Mouse (Mus musculus) heart, postnatal 0 days (tissue): ENCODE measurements around the gene Unc45a. TPM values are rescaled to one million over a fixed set of nuclear protein-coding genes. Genes with fewer than 3 reads are reported as not detected.

Experiments
- ATAC-seq: fragments of 200-750 bp; cut with Nextera tagmentation; 2 replicates; pipeline ENCODE4 v1.8.0; 2017; ENCODE audit warnings: low read depth, moderate number of reproducible peaks, moderate library complexity; ENCODE audit not compliant: insufficient read depth
- DNase-seq: peaks from one replicate; pipeline ENCODE4 v3.0.0-alpha.2; 2016; ENCODE audit warnings: low spot score
- H3K27ac ChIP-seq: fragments of 300-500 bp; sonication (generic); 2 replicates; pipeline ENCODE4 v1.5.1; 2014; ENCODE audit warnings: low read depth, mild to moderate bottlenecking
- H3K27me3 ChIP-seq: fragments of 300-500 bp; sonication (generic); 2 replicates; pipeline ENCODE4 v1.6.1; 2014; ENCODE audit warnings: low read length, mixed read lengths; ENCODE audit not compliant: control insufficient read depth, insufficient read depth
- H3K36me3 ChIP-seq: fragments of 300-500 bp; sonication (generic); replicated peaks from 2 replicates; pipeline ENCODE4 v1.6.1; 2014; ENCODE audit warnings: low read length, mixed read lengths; ENCODE audit not compliant: control insufficient read depth, insufficient read depth
- H3K4me1 ChIP-seq: fragments of 300-500 bp; sonication (generic); 2 replicates; pipeline ENCODE4 v1.6.1; 2014; ENCODE audit warnings: antibody characterized with exemption; ENCODE audit not compliant: control insufficient read depth, insufficient read depth
- H3K4me2 ChIP-seq: fragments of 300-500 bp; sonication (generic); 2 replicates; pipeline ENCODE4 v1.6.1; 2014; ENCODE audit warnings: low read depth, mild to moderate bottlenecking, low read length, moderate library complexity
- H3K4me3 ChIP-seq: fragments of 300-500 bp; sonication (generic); 2 replicates; pipeline ENCODE4 v1.5.1; 2014; ENCODE audit warnings: low read depth, low read length
- H3K9ac ChIP-seq: fragments of 300-500 bp; sonication (generic); replicated peaks from 2 replicates; pipeline ENCODE4 v1.6.1; 2014; ENCODE audit warnings: low read depth, low read length, mixed read lengths
- H3K9me3 ChIP-seq: fragments of 300-500 bp; sonication (generic); replicated peaks from 2 replicates; pipeline ENCODE4 v1.6.1; 2016; ENCODE audit warnings: low read length; ENCODE audit not compliant: control insufficient read depth
- CTCF ChIP-seq: IDR thresholded peaks from 2 replicates; pipeline ENCODE4 v1.5.1; 2016; ENCODE audit warnings: antibody characterized with exemption, control low read depth, low read depth
- EP300 ChIP-seq: IDR thresholded peaks from 2 replicates; pipeline ENCODE4 v1.6.1; 2016; ENCODE audit warnings: antibody characterized with exemption, low read depth
- WGBS: fragments of 180-500 bp; shearing (Covaris S2); extraction: QIAGEN DNeasy Blood & Tissue Kit; methylation state at CpG from one replicate; pipeline ENCODE4 v1.1.7; 2014; 5-methylcytosine and 5-hydroxymethylcytosine counted together
- polyA plus RNA-seq: library from polyadenylated mRNA; unstranded; fragments of >200 nt; fragmentation: Nextera tagmentation; extraction: Ambion mirVana; gene quantifications from 2 replicates; pipeline ENCODE4 v1.2.1, GENCODE M21; 2015
- total RNA-seq: library from RNA; depleted of rRNA; stranded (reverse); fragments of >200 nt; gene quantifications from 2 replicates; pipeline ENCODE4 v1.2.3, GENCODE M21; 2014; ENCODE audit warnings: low replicate concordance

Gene Unc45a
- total and polyA plus RNA-seq, 2 experiments from 2014 or later, result 12.5 to 44.5 TPM

GRCm38 (mm10) chr7:80367232-80367631 lies 26.4 kb upstream of the Unc45a start:
- H3K9ac ChIP-seq, result no peak overlapping the region
- no peak overlapping the region for H3K4me2 ChIP-seq
- H3K27me3 ChIP-seq, result no peaks in the 10 kb centered on the region
- 0 out of 2 replicates have a peak, but pooled peaks cover 10% of the 10 kb centered on the region for H3K4me1 ChIP-seq
- WGBS, result 95% methylated on average over 7 of the region's 7 CpGs
- H3K4me3 ChIP-seq, result no peak overlapping the region
- H3K36me3 ChIP-seq, result peaks cover 53% of the 10 kb centered on the region
- no peak for DNase-seq
- TF ChIP-seq EP300, result no peak
- no peak for TF ChIP-seq CTCF
- ATAC-seq, result no peak
- H3K9me3 ChIP-seq, result no peaks in the 10 kb centered on the region
- H3K27ac ChIP-seq, result no peak overlapping the region

GRCm38 (mm10) chr7:80365759-80366158 lies 25.0 kb upstream of the Unc45a start:
- Histone ChIP-seq H3K4me3 (no peak overlapping the region), H3K9ac (no peak overlapping the region), H3K4me1 (0 out of 2 replicates have a peak, but pooled peaks cover 10% of the 10 kb centered on the region), H3K27me3 (no peaks in the 10 kb centered on the region), H3K36me3 (peaks cover 68% of the 10 kb centered on the region), H3K4me2 (no peak overlapping the region), H3K9me3 (no peaks in the 10 kb centered on the region), H3K27ac (no peak overlapping the region)
- WGBS, result 27% methylated on average over 2 of the region's 2 CpGs
- no peak for DNase-seq
- no peak for TF ChIP-seq EP300
- TF ChIP-seq CTCF, result no peak
- ATAC-seq, result no peak

GRCm38 (mm10) chr7:80360435-80360834 lies 19.6 kb upstream of the Unc45a start:
- no peak overlapping the region for H3K27ac ChIP-seq
- H3K4me2 ChIP-seq, result no peak overlapping the region
- no peaks in the 10 kb centered on the region for H3K9me3 ChIP-seq
- no peak for DNase-seq
- H3K36me3 ChIP-seq, result peaks cover 88% of the 10 kb centered on the region
- H3K4me1 ChIP-seq, result no peaks in the 10 kb centered on the region
- 48% methylated on average over 3 of the region's 3 CpGs for WGBS
- no peak for TF ChIP-seq CTCF
- no peak overlapping the region for H3K4me3 ChIP-seq
- no peak overlapping the region for H3K9ac ChIP-seq
- ATAC-seq, result no peak
- no peaks in the 10 kb centered on the region for H3K27me3 ChIP-seq

DNA sequence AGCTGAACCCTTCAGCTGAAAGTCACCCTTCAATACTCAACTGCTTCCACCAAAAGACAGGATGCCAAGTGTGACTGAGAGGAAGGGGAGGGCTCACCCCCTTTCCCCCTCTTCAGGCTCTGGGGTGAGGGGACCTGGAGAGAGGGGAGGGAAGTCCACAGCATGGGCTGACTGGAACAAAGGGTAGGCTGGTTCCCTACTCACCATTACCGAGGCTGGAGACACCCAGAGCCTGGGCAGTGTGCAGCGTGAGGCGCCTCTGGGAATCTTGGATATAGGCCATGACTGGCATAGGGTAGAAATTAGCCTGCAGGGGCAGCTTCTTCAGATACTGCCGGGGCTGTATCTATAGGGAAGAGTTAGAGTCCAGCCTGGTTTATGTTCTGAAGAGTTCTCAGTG lies 17.2 kb upstream of the Unc45a start:
- Histone ChIP-seq H3K27me3 (no peaks in the 10 kb centered on the region), H3K27ac (no peak overlapping the region), H3K4me1 (no peaks in the 10 kb centered on the region), H3K9ac (0 out of 2 replicates have a peak overlapping the region, but pooled peaks have one; percentile 26), H3K36me3 (peaks cover 86% of the 10 kb centered on the region), H3K4me2 (no peak overlapping the region), H3K4me3 (no peak overlapping the region), H3K9me3 (no peaks in the 10 kb centered on the region)
- DNase-seq (no peak), ATAC-seq (no peak)
- WGBS, result 37% methylated on average over 4 of the region's 4 CpGs
- TF ChIP-seq CTCF (no peak), EP300 (no peak)

DNA sequence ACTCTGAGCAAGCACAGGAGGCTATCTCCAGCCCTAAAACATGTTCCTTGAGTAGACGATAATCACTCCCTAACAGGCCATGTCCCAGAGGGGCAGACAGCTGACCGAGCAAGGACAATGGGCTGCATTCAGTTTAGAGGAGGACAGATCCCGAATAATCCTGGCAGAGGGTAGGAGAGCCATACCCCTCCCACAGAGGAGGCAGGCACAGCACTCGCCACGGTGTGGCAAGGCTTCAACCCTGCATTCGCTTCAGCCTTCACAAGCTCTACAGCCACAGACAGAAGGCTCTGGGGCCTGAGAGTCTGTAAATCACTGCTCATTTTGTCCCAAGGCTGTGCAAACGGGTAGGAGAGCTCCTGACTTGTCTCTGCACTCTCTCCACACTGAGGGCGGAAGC lies 16.4 kb upstream of the Unc45a start:
- Histone ChIP-seq H3K4me3 (no peak overlapping the region), H3K27me3 (no peaks in the 10 kb centered on the region), H3K4me2 (no peak overlapping the region), H3K9ac (no peak overlapping the region), H3K4me1 (no peaks in the 10 kb centered on the region), H3K9me3 (no peaks in the 10 kb centered on the region), H3K27ac (peak overlapping the region; percentile 43), H3K36me3 (peaks cover 86% of the 10 kb centered on the region)
- ATAC-seq, result peak; percentile 62
- no peak for DNase-seq
- no peak for TF ChIP-seq EP300
- no peak for TF ChIP-seq CTCF
- WGBS, result 65% methylated on average over 8 of the region's 8 CpGs

GRCm38 (mm10) chr7:80356351-80356750 lies 15.5 kb upstream of the Unc45a start:
- no peaks in the 10 kb centered on the region for H3K9me3 ChIP-seq
- peak overlapping the region; percentile 43 for H3K27ac ChIP-seq
- no peaks in the 10 kb centered on the region for H3K27me3 ChIP-seq
- no peaks in the 10 kb centered on the region for H3K4me1 ChIP-seq
- ATAC-seq (no peak), DNase-seq (no peak)
- H3K4me3 ChIP-seq, result no peak overlapping the region
- peaks cover 84% of the 10 kb centered on the region for H3K36me3 ChIP-seq
- no peak overlapping the region for H3K4me2 ChIP-seq
- TF ChIP-seq CTCF (no peak), EP300 (no peak)
- WGBS, result 83% methylated on average over 13 of the region's 13 CpGs
- no peak overlapping the region for H3K9ac ChIP-seq
